Mouse (Mus musculus) embryonic fibroblast, embryonic 13.5 days (primary cell): ENCODE data around the gene Galnt3.

ENCODE experiments used
- CTCF ChIP-seq: IDR thresholded peaks from 2 replicates; pipeline ENCODE4 v1.5.1; 2011; ENCODE audit warnings: mild to moderate bottlenecking, control low read depth, low read length, moderate library complexity, borderline replicate concordance; ENCODE audit not compliant: insufficient read depth
- POLR2A ChIP-seq: IDR thresholded peaks from 2 replicates; pipeline ENCODE4 v1.6.1; 2011; ENCODE audit warnings: low read depth, mild to moderate bottlenecking, control low read depth, low read length, moderate library complexity

GRCm38 (mm10) chr2:66127541-66127940, 2.7 kb upstream of the Galnt3 start:
- TF ChIP-seq CTCF = no peak
- no peak for TF ChIP-seq POLR2A
